Mouse (Mus musculus) forebrain, embryonic 11.5 days (tissue): Measurements from ENCODE around the gene Cwc15. TPM values are rescaled to one million over a fixed set of nuclear protein-coding genes. Genes with fewer than 3 reads are reported as not detected.

ENCODE experiments used
- ATAC-seq: fragments of 200-750 bp; cut with Nextera tagmentation; replicated peaks from 2 replicates; pipeline ENCODE4 v1.8.0; 2017; ENCODE audit warnings: moderate TSS enrichment; ENCODE audit not compliant: low FRiP score
- DNase-seq: peaks from one replicate; pipeline ENCODE4 v3.0.0-alpha.2; 2017; ENCODE audit warnings: low spot score
- H3K27ac ChIP-seq: fragments of 300-500 bp; sonication (generic); 2 replicates; pipeline ENCODE4 v1.5.1; 2014; ENCODE audit warnings: low read depth, low read length
- H3K27me3 ChIP-seq: fragments of 300-500 bp; sonication (generic); 2 replicates; pipeline ENCODE4 v1.6.1; 2014; ENCODE audit warnings: mild to moderate bottlenecking, low read length, mixed read lengths; ENCODE audit not compliant: control insufficient read depth, insufficient read depth
- H3K36me3 ChIP-seq: fragments of 300-500 bp; sonication (generic); 2 replicates; pipeline ENCODE4 v1.6.1; 2014; ENCODE audit warnings: mild to moderate bottlenecking, low read length, moderate library complexity, mixed read lengths; ENCODE audit not compliant: control insufficient read depth, insufficient read depth
- H3K4me1 ChIP-seq: fragments of 300-500 bp; sonication (generic); replicated peaks from 2 replicates; pipeline ENCODE4 v1.6.1; 2014; ENCODE audit warnings: low read length, mixed read lengths; ENCODE audit not compliant: control insufficient read depth, insufficient read depth
- H3K4me2 ChIP-seq: fragments of 300-500 bp; sonication (generic); 2 replicates; pipeline ENCODE4 v1.6.1; 2014; ENCODE audit warnings: low read depth, mild to moderate bottlenecking, low read length, moderate library complexity, mixed read lengths; ENCODE audit not compliant: severe bottlenecking
- H3K4me3 ChIP-seq: fragments of 300-500 bp; sonication (generic); 2 replicates; pipeline ENCODE4 v1.5.1; 2014; ENCODE audit warnings: low read depth, low read length
- H3K9ac ChIP-seq: fragments of 300-500 bp; sonication (generic); 2 replicates; pipeline ENCODE4 v1.6.1; 2014; ENCODE audit warnings: low read length
- H3K9me3 ChIP-seq: fragments of 300-500 bp; sonication (generic); 2 replicates; pipeline ENCODE4 v1.6.1; 2016; ENCODE audit warnings: low read length, mixed read lengths; ENCODE audit not compliant: control insufficient read depth
- WGBS: fragments of 180-500 bp; shearing (Covaris S2); extraction: QIAGEN DNeasy Blood & Tissue Kit; methylation state at CpG from one replicate; pipeline ENCODE4 v1.1.7; 2014; 5-methylcytosine and 5-hydroxymethylcytosine counted together
- polyA plus RNA-seq: library from polyadenylated mRNA; unstranded; fragments of >200 nt; fragmentation: Nextera tagmentation; extraction: Ambion mirVana; gene quantifications from 2 replicates; pipeline ENCODE4 v1.2.1, GENCODE M21; 2014

Gene Cwc15
- polyA plus RNA-seq, 1 experiment from 2014 or later, result 203 TPM

DNA sequence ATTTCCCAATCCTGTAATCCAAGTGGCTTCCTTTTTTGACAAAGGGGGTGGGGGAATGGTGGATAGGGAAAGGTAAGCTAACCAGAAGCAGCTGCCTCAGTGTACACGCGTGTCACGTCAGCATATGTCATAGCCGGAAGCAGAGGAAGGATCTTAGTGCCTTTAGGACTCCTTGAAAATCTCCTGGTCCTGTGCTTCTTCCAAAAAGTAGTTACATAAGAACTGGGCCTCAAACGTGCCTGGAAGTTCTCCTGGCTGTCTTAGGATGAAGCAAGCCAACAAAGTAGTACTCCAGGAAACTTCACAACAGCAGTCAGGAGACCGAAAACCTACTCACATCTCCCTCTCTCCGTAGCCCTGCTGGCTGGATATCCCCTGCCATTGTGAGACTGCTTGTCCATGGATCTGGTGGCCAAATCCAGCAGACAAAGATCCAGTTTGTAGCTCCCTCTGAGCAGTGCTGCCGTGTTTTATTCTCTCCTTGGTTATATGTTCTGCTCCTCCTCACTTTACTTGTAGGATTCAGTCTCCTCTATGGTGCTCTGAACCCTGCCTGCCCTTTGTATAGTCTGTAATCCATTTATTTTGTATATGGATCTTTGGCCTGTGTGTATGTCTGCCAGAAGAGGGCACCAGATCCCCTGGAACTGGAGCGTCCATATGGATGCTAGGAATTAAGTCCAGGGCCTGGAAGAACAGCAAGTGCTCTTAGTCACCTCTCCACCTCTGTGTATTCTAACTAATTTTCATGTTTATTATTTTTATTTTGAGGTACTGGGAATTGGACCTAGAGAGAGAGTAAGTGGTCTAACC lies 12.4 kb downstream of the Cwc15 start:
- H3K4me3 ChIP-seq, result no peak overlapping the region
- no peak overlapping the region for H3K27ac ChIP-seq
- H3K27me3 ChIP-seq, result no peaks in the 10 kb centered on the region
- peak; percentile 70; the same call in 1 of the 2 replicates for ATAC-seq
- peaks cover 6% of the 10 kb centered on the region for H3K36me3 ChIP-seq
- 77% methylated on average over 9 of the region's 9 CpGs for WGBS
- H3K9me3 ChIP-seq, result no peaks in the 10 kb centered on the region
- no peaks in the 10 kb centered on the region for H3K4me1 ChIP-seq
- H3K9ac ChIP-seq, result no peak overlapping the region
- peak; percentile 64 for DNase-seq
- no peak overlapping the region for H3K4me2 ChIP-seq

DNA sequence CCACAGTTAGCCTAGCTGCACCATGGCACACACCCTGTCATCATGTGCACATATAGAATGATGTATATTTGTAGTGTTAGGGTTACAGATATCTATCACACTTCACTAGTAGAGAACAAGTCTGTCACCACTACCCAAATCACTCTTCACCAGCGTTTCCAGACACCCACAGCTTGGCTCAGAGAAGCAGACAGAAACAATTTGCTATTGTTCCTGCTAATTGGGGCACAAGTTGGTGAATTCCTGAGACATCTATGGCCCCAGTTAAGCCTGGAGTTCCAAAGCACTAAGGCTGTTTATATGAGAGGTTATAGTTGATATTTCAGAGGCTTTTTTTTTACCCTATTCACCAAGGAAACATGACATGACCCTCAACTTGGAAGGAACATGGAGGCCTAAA lies 16.9 kb downstream of the Cwc15 start:
- ATAC-seq, result no peak

DNA sequence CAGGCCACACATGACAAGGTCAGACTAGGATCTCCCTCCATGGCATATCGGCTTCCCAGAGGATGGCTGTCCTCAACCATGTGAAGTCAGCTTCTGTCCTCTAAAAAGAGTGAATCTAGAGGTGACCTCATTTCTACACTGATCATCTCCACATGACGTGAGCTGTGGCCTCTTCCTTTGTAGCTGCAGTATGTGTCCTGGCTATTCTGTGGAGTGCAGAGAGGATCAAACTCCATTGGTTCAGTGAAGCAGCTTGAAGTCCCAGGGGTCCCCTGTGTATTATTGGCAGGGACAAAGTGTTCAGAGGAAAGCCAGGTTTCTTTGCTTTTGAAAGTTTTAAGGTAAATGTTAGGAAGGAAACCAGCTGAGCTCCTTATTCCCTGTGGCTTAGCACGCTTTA lies 17.7 kb downstream of the Cwc15 start:
- H3K4me1 ChIP-seq, result no peaks in the 10 kb centered on the region
- no peaks in the 10 kb centered on the region for H3K36me3 ChIP-seq
- DNase-seq (no peak), ATAC-seq (no peak)
- H3K27me3 ChIP-seq, result no peaks in the 10 kb centered on the region
- no peak overlapping the region for H3K4me3 ChIP-seq
- H3K9ac ChIP-seq, result no peak overlapping the region
- no peaks in the 10 kb centered on the region for H3K9me3 ChIP-seq
- H3K4me2 ChIP-seq, result no peak overlapping the region
- WGBS, result 83% methylated on average over 3 of the region's 3 CpGs
- no peak overlapping the region for H3K27ac ChIP-seq

More for the DNA sequence above, 16.9 kb downstream of the Cwc15 start:
- no peaks in the 10 kb centered on the region for H3K27me3 ChIP-seq
- no peak overlapping the region for H3K4me3 ChIP-seq
- 26% methylated on average over 1 of the region's 1 CpGs for WGBS
- no peaks in the 10 kb centered on the region for H3K9me3 ChIP-seq
- no peak overlapping the region for H3K9ac ChIP-seq
- no peak overlapping the region for H3K4me2 ChIP-seq
- no peak overlapping the region for H3K27ac ChIP-seq
- H3K36me3 ChIP-seq, result no peaks in the 10 kb centered on the region
- no peaks in the 10 kb centered on the region for H3K4me1 ChIP-seq
- DNase-seq, result no peak

- Histone ChIP-seq H3K27me3 (no peaks in the 10 kb centered on the region), H3K36me3 (no peaks in the 10 kb centered on the region), H3K4me3 (no peak overlapping the region), H3K9me3 (no peaks in the 10 kb centered on the region), H3K9ac (no peak overlapping the region), H3K27ac (no peak overlapping the region), H3K4me1 (no peaks in the 10 kb centered on the region), H3K4me2 (no peak overlapping the region)
- DNase-seq (no peak), ATAC-seq (no peak)
- WGBS, result 76% methylated on average over 3 of the region's 3 CpGs
Observed at GRCm38 (mm10) chr9:14520971-14521670, 20.7 kb downstream of the Cwc15 start.

DNA sequence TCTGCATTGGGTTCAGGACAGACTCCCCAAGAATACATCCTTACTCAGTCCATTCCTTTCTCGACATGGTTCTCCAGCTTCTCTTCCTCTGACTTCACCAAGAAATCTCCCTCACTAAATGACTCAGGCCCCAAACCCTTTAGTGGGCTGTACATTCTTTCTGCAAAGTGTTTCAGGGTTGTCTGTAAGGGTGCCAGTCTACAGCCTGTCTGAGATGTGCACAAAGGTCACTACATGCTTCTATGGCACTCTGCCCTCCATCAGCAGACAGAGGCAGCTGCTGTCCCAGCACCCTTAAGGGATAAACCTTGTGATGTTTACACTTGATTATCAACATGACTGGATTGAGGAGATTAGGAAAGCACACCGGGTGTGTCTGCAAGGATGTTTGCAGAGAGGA lies 21.3 kb downstream of the Cwc15 start:
- no peak overlapping the region for H3K4me3 ChIP-seq
- no peak overlapping the region for H3K4me2 ChIP-seq
- H3K4me1 ChIP-seq, result no peaks in the 10 kb centered on the region
- WGBS, result 61% methylated on average over 2 of the region's 2 CpGs
- no peaks in the 10 kb centered on the region for H3K9me3 ChIP-seq
- no peaks in the 10 kb centered on the region for H3K36me3 ChIP-seq
- ATAC-seq, result no peak
- no peak overlapping the region for H3K9ac ChIP-seq
- H3K27me3 ChIP-seq, result no peaks in the 10 kb centered on the region
- no peak for DNase-seq
- H3K27ac ChIP-seq, result no peak overlapping the region

DNA sequence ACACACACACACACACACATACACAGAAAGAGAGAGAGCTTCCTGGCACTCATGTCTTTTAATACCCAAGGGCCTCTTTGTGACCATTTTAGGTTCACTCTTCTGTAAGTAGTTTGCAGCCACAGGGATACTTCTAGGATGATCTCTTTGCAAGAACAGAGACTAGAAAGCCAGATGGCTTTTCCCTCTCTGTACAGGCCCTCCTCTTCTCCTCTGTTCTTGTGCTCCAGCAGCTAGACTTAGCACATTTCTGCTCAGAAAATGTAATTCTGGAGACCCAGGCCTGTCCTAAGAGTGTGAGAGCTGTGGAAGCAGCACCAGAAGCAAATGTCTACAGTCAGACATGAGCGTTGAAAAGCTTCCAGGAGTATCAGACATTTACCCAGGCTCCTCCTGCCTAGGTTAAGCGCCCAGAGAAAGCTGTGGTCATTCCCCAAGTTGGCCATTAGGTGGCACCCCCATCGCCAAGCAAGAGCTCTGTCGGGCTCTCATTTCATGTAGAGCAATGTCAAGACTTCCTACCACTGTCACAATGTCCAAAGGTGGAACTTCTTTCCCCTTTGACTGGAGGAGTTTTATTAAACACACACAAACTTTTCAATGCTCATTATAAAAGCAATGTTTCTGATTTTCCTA lies 23.1 kb downstream of the Cwc15 start:
- 9% methylated on average over 4 of the region's 4 CpGs for WGBS
- H3K4me3 ChIP-seq, result no peak overlapping the region
- H3K9ac ChIP-seq, result no peak overlapping the region
- ATAC-seq (peak; percentile 67; the same call in 1 of the 2 replicates), DNase-seq (peak; percentile 78)
- no peaks in the 10 kb centered on the region for H3K27me3 ChIP-seq
- no peaks in the 10 kb centered on the region for H3K9me3 ChIP-seq
- H3K27ac ChIP-seq, result no peak overlapping the region
- H3K4me1 ChIP-seq, result no peaks in the 10 kb centered on the region
- no peaks in the 10 kb centered on the region for H3K36me3 ChIP-seq
- no peak overlapping the region for H3K4me2 ChIP-seq

DNA sequence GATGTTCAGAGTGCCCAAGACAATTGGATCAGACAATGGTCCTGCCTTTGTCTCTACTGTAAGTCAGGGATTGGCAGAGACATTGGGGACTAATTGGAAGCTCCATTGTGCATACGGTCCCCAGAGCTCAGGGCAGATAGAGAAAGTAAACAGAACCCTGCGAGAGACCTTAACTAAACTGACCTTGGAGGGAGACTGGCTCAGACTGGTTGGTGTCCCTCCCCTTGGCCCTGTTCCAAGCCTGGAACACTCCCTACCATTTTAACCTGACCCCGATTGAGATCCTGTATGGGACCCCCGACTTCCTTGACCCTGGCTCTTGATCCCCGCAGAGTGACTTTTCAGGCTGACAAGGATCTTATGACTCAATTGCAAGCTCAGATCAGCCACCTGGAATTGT lies 29.6 kb downstream of the Cwc15 start:
- no peaks in the 10 kb centered on the region for H3K4me1 ChIP-seq
- H3K9ac ChIP-seq, result no peak overlapping the region
- no peaks in the 10 kb centered on the region for H3K36me3 ChIP-seq
- no peak overlapping the region for H3K27ac ChIP-seq
- ATAC-seq (no peak), DNase-seq (no peak)
- H3K27me3 ChIP-seq, result no peaks in the 10 kb centered on the region
- no peak overlapping the region for H3K4me2 ChIP-seq
- no peak overlapping the region for H3K4me3 ChIP-seq
- H3K9me3 ChIP-seq, result no peaks in the 10 kb centered on the region
- 87% methylated on average over 5 of the region's 5 CpGs for WGBS

DNA sequence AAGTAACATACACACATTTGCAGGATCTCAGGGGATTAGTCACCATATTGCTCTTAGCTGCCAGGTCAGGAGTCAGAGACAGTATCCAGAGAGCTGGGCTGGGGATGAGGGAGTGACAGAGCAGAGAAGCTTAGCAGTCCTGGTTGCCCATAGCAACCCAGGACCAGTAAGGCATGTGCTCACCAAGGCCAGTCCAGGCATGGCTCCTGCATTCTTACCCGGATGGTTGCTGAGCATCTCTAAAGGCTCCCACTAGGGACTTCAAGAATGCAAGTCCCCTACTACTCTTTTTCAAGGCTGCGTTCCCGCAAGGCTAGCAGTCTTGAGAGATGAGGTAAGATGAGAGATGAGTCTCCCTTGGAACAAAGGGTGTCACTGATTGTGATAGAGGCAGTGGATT lies 31.9 kb downstream of the Cwc15 start:
- no peak overlapping the region for H3K4me2 ChIP-seq
- H3K4me1 ChIP-seq, result no peaks in the 10 kb centered on the region
- no peak overlapping the region for H3K4me3 ChIP-seq
- H3K9me3 ChIP-seq, result no peaks in the 10 kb centered on the region
- DNase-seq (no peak), ATAC-seq (no peak; the same call in 1 of the 2 replicates)
- WGBS, result 35% methylated on average over 3 of the region's 3 CpGs
- H3K9ac ChIP-seq, result no peak overlapping the region
- no peaks in the 10 kb centered on the region for H3K36me3 ChIP-seq
- no peak overlapping the region for H3K27ac ChIP-seq
- no peaks in the 10 kb centered on the region for H3K27me3 ChIP-seq
